Mouse (Mus musculus) urinary bladder, adult 18-20 months (tissue): Measurements from ENCODE around the gene Mfsd7a.

Experiments used
- DNase-seq, 2 experiments: peaks; one replicate each; pipeline ENCODE4 v3.0.0; 2022; ENCODE audit warnings: low spot score in 2 of 2, mixed read lengths in 2 of 2

Mfsd7a gene

GRCm38 (mm10) chr5:108433804-108434587, 14.7 kb downstream of the Mfsd7a start, which contains the start of gene Atp5k:
Gene Atp5k (minus strand): TSS chr5:108434448.
- DNase-seq: peak; percentile 87 to 89

GRCm38 (mm10) chr5:108431196-108431595, 17.5 kb downstream of the Mfsd7a start:
- DNase-seq: no peak

GRCm38 (mm10) chr5:108427186-108427585, 21.5 kb downstream of the Mfsd7a start:
- no peak for DNase-seq

- DNase-seq: no peak
Measured at GRCm38 (mm10) chr5:108423427-108423826, 25.3 kb downstream of the Mfsd7a start.

DNA sequence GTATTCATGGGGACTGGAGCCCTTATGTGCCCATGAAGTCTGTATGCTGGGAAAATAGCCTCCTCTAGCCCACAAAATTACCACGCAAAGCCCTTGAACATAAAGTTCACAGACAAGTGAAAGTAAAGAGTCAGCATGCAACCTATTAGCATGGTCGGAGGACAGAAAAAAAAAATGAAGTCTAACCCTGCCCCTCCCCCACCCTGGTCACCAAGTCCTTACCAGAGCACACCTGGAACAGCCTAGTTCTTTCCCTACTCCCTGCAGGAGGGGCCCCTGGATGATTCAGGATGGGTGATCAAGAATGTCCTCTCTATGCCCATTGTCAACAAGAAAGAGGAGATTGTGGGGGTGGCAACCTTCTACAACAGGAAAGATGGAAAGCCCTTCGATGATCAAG, 25.9 kb downstream of the Mfsd7a start:
- DNase-seq: no peak

DNA sequence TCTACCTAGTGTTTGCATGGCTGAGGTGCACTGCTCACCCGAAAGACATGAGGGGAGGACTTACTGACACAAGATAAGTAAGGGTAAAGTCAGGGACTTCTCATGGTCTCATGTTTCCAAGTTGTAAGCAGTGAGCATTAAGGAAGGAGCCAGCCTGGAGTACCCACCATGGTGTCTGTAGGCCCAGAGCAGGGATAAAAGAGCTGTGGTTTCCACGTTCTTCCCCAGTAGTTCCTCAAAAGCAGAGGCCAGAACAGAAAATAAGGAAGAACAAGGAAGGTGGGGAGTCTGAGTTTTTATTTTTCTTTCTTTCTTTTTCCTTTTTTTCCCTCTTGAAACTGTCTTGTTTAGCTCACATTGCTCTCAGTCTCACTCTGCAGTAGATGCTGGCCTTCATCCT, 34.0 kb downstream of the Mfsd7a start:
- no peak for DNase-seq

DNA sequence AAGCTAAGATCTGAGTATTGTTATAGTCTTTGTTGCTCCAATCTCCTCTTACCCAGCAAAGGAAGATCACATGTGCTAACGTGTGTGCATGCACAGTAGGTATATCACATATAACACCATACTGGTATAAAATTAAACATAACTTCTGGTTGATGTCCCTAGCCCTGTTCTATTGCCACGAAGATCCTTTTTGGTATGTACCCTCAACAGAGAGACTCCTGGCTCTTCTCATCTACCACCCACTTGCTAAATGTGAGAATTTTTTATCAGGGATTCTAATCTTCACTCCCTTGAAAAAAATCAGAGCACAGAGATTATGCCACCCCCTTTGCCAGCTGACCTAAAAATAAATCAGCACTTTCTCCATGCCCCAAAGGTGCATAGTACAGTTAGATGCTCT, 41.7 kb downstream of the Mfsd7a start:
- DNase-seq: no peak

- DNase-seq: no peak
Measured at GRCm38 (mm10) chr5:108405460-108405859, 43.2 kb downstream of the Mfsd7a start.

DNA sequence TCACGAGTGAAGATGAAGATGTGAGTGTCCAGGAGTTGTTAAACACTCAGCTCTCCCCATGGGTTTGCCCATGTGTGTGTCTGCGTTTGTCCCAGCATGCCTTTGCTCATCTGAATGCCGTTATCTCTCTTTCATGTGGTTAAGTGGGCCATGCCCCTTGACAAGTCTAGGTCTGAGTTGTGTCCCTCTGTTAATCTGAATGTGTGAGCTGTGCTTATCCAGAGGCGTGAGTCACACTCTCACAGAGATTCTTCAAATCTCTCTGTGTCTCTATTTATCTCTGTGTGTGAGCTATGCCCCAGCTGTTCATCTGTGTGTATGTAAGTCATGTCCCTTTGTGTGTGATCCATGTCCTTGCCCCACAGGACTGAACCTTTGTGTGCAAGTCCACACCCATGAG, 45.2 kb downstream of the Mfsd7a start:
- no peak for DNase-seq
